Mouse (Mus musculus) heart, postnatal 0 days (tissue): Measurements from ENCODE around the gene Crhr1.

Source experiments
- CTCF ChIP-seq: IDR thresholded peaks from 2 replicates; pipeline ENCODE4 v1.5.1; 2016; ENCODE audit warnings: antibody characterized with exemption, control low read depth, low read depth
- EP300 ChIP-seq: IDR thresholded peaks from 2 replicates; pipeline ENCODE4 v1.6.1; 2016; ENCODE audit warnings: antibody characterized with exemption, low read depth

- no peak for TF ChIP-seq CTCF
- TF ChIP-seq EP300, result no peak
These were observed 73.9 kb downstream of the Crhr1 start for GRCm38 (mm10) chr11:104206573-104206972.
